Mouse (Mus musculus): ENCODE results near the gene Pabpc1l. TPM values are rescaled to one million over a fixed set of nuclear protein-coding genes. Genes with fewer than 3 reads are reported as not detected.

The Pabpc1l gene
- polyA plus RNA-seq, 1 experiment: 3.1 TPM

DNA sequence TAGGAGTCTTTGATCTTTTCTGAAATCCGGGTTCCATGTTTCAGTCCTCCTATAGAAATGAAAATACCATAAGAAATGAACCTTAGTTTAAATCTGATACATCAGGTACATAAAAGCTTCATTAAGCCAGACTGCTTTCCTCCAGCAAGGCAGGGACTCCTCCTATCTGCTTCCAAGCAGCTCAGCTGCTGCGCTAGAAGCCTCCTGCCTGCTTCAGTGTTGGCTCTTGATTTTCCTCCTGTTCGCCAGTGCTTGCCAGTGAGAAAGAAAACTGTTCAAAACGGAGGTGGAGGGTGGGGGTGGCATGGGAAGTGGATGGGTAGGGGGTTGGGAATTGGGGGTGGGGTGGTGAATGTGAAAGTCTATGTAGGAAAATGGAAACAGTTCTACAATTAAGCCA, 64.3 kb downstream of the Pabpc1l start:
- H3K4me3 ChIP-seq (replicated peaks; ENCODE audit: insufficient read depth, low read depth, low read length): no peak overlapping the region
- no peaks in the 10 kb centered on the region for H3K4me1 ChIP-seq (ENCODE audit: control insufficient read depth, insufficient read depth, low read length)
- no peaks in the 10 kb centered on the region for H3K27me3 ChIP-seq (ENCODE audit: control insufficient read depth, insufficient read depth, low read length)
- no peak for DNase-seq
- no peak overlapping the region for H3K27ac ChIP-seq (ENCODE audit: insufficient read depth, low read length)
- TF ChIP-seq POLR2A (IDR thresholded peaks at IDR 0.05; ENCODE audit: borderline replicate concordance, insufficient read depth, low read length) (no peak), CTCF (IDR thresholded peaks at IDR 0.05; ENCODE audit: borderline replicate concordance, insufficient read depth, low read depth, low read length) (no peak)
- 78% methylated on average over 4 of the region's 4 CpGs for WGBS

DNA sequence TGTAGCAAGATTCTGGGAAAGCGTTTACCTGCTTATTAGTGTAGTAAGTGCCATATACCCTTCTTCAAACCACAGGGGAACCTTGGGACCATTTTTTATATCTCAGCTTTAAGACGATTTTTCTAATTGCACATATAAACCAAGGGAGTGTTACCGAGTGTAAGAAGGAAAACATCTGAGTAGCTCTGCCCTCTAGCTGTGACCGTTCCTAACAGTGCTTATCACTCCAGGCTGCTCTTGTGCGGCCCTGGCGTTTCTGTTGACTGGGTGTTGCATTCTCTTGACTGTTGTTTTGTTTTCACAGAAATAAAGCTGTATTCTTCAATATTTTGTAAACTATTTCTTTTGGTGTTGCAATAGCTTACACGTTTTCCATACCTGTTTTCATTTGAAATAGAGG, 68.9 kb downstream of the Pabpc1l start:
- H3K4me3 ChIP-seq (replicated peaks; ENCODE audit: insufficient read depth, low read depth, low read length): no peak overlapping the region
- no peak overlapping the region for H3K27ac ChIP-seq (ENCODE audit: insufficient read depth, low read length)
- no peaks in the 10 kb centered on the region for H3K27me3 ChIP-seq (ENCODE audit: control insufficient read depth, insufficient read depth, low read length)
- H3K4me1 ChIP-seq (ENCODE audit: control insufficient read depth, insufficient read depth, low read length): no peaks in the 10 kb centered on the region
- 82% methylated on average over 7 of the region's 7 CpGs for WGBS
- no peak for DNase-seq
- TF ChIP-seq POLR2A (IDR thresholded peaks at IDR 0.05; ENCODE audit: borderline replicate concordance, insufficient read depth, low read length) (no peak), CTCF (IDR thresholded peaks at IDR 0.05; ENCODE audit: borderline replicate concordance, insufficient read depth, low read depth, low read length) (no peak)

DNA sequence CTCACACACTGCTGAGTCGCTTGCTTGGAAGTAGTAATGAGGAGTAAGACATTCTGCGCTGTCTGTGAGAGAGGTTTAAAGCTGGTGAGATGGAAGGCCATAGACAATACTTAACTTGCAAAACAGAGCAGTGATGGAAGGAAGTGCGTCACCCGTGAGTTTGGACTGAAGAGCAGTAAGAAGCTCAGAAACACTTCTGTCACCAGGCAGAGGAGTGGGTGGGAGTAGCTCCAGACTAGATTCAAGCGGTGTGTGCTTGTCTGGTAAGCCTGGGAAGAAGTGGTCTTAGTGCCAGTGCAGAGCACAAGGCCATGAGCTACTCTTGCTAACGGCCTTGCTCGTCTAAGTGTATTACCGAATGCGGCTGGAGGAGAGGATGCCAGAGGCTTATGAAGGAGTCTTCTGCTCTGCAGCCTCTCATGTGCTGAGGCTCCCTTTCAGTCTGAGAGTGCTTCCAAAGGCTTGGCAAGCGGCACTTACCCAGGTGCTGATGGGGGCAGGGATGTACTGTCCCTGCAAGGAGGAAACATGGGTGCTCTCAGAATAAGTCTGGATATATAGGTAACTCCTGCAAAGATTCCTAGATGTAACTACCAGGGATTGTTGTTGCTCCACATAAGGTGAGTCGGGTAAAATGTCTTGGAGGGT, 73.5 kb downstream of the Pabpc1l start:
- no peak overlapping the region for H3K27ac ChIP-seq (ENCODE audit: insufficient read depth, low read length)
- no peaks in the 10 kb centered on the region for H3K27me3 ChIP-seq (ENCODE audit: control insufficient read depth, insufficient read depth, low read length)
- H3K4me1 ChIP-seq (ENCODE audit: control insufficient read depth, insufficient read depth, low read length): no peaks in the 10 kb centered on the region
- TF ChIP-seq POLR2A (IDR thresholded peaks at IDR 0.05; ENCODE audit: borderline replicate concordance, insufficient read depth, low read length) (no peak), CTCF (IDR thresholded peaks at IDR 0.05; ENCODE audit: borderline replicate concordance, insufficient read depth, low read depth, low read length) (no peak)
- WGBS: 89% methylated on average over 11 of the region's 11 CpGs
- peak; percentile 72 to 83 for DNase-seq
- no peak overlapping the region for H3K4me3 ChIP-seq (replicated peaks; ENCODE audit: insufficient read depth, low read depth, low read length)

Other genes with a start within 250 kb of the Pabpc1l start
- gene Ccn5, start 204.6 kb upstream of the Pabpc1l start, polyA plus RNA-seq (2012; rRNA removed): 0.08 and 0.32 TPM in 2 replicates
- 0.60 and 0.79 TPM in 2 replicates for gene Kcnk15, start 171.8 kb upstream of the Pabpc1l start, polyA plus RNA-seq (2012; rRNA removed)
- gene Rims4, start 106.8 kb upstream of the Pabpc1l start, polyA plus RNA-seq (2012; rRNA removed): 30.3 and 35.1 TPM in 2 replicates
- gene Ywhab, start 30.5 kb upstream of the Pabpc1l start, polyA plus RNA-seq (2012; rRNA removed): 231 and 250 TPM in 2 replicates
- 17.1 and 18.7 TPM in 2 replicates for gene Stk4, start 44.9 kb downstream of the Pabpc1l start, polyA plus RNA-seq (2012; rRNA removed)
- gene Tomm34, start 45.7 kb downstream of the Pabpc1l start, polyA plus RNA-seq (2012; rRNA removed): 66.9 and 71.5 TPM in 2 replicates
- gene Kcns1, start 145.7 kb downstream of the Pabpc1l start, polyA plus RNA-seq (2012; rRNA removed): 2.3 TPM in 2 replicates
- not detected in 2 replicates for gene Wfdc5, start 157.3 kb downstream of the Pabpc1l start, polyA plus RNA-seq (2012; rRNA removed)
- gene Wfdc12, start 165.2 kb downstream of the Pabpc1l start, polyA plus RNA-seq (2012; rRNA removed): 0.15 TPM in 1 of 2 replicates, not detected in the other
- gene Wfdc15a, start 174.7 kb downstream of the Pabpc1l start, polyA plus RNA-seq (2012; rRNA removed): not detected in 2 replicates
- not detected in 2 replicates for gene Wfdc15b, start 196.2 kb downstream of the Pabpc1l start, polyA plus RNA-seq (2012; rRNA removed)
- gene Svs2, start 213.0 kb downstream of the Pabpc1l start, polyA plus RNA-seq (2012; rRNA removed): not detected in 2 replicates
- gene Svs3b, start 231.2 kb downstream of the Pabpc1l start, polyA plus RNA-seq (2012; rRNA removed): not detected in 2 replicates

All from cerebellum, adult 2 months (tissue).